12 mouse cellular contexts compared by ENCODE assay signal in genomic region chr16:77852066-77852781, GRCm38 (mm10).
DNase-seq lines count a peak whose midpoint lies in the region; ATAC-seq lines count a peak whose summit lies in the region.
"Had no signal": no experiment of that assay in that cellular context is flagged by ENCODE, and none has a peak within 500 bp of the region (broad histone marks: within the 10 kb centered on the region; RNA-seq: fewer than 3 reads in every experiment).

No protein-coding gene starts in this region.

- H3K4me2 ChIP-seq in hindbrain, embryonic 14.5 days (replicated peaks): 0 out of 2 replicates have a peak overlapping the region, but pooled peaks have one; percentile 13
- H3K4me2 ChIP-seq in neural tube, embryonic 14.5 days (ENCODE audit: low read depth, low read length): peak overlapping the region; percentile 22; the same call in 1 of the 2 replicates

- H3K9me3 ChIP-seq in hindbrain, embryonic 14.5 days (ENCODE audit: control insufficient read depth, low read length): no peaks in the 10 kb centered on the region
- H3K9me3 ChIP-seq in neural tube, embryonic 14.5 days (ENCODE audit: control insufficient read depth, low read length): no peaks in the 10 kb centered on the region
- H3K9me3 ChIP-seq: limb, embryonic 10.5 days had no signal

- H3K4me1 ChIP-seq in hindbrain, embryonic 14.5 days (replicated peaks; ENCODE audit: control insufficient read depth, insufficient read depth, low read length): peaks cover 3% of the 10 kb centered on the region
- no peaks in the 10 kb centered on the region for H3K4me1 ChIP-seq in neural tube, embryonic 14.5 days (ENCODE audit: control insufficient read depth, insufficient read depth, low read length)
- H3K4me1 ChIP-seq: limb, embryonic 10.5 days had no signal

- no peak overlapping the region for H3K9ac ChIP-seq in hindbrain, embryonic 14.5 days
- H3K9ac ChIP-seq in neural tube, embryonic 14.5 days (replicated peaks; ENCODE audit: low read depth, low read length): no peak overlapping the region; the same call in 1 of the 2 replicates

- no peaks in the 10 kb centered on the region for H3K27me3 ChIP-seq in hindbrain, embryonic 14.5 days (ENCODE audit: control insufficient read depth, insufficient read depth, low read length)
- H3K27me3 ChIP-seq in neural tube, embryonic 14.5 days (ENCODE audit: control insufficient read depth, insufficient read depth, low read length): no peaks in the 10 kb centered on the region

- 22% methylated on average over 6 of the region's 6 CpGs for WGBS in hindbrain, embryonic 14.5 days
- 18% methylated on average over 6 of the region's 6 CpGs for WGBS in neural tube, embryonic 14.5 days

- ATAC-seq in hindbrain, embryonic 14.5 days (ENCODE audit: low FRiP score): peak; percentile 91
- ATAC-seq in neural tube, embryonic 14.5 days (ENCODE audit: low read depth): peak; percentile 92
- no peak for ATAC-seq in activated CD4-positive, CD25-positive, alpha-beta regulatory T cell, adult 4 months

- DNase-seq in cerebellum, postnatal 10 days: peak; percentile 70 to 75
- no peak for DNase-seq in cerebellum, adult 8-10 months
- DNase-seq in retina, postnatal 1 day: peak; percentile 33
- no peak for DNase-seq in retina, embryonic 14.5 days (ENCODE audit: low spot score)
- peak; percentile 73 for DNase-seq in hindbrain, embryonic 14.5 days (ENCODE audit: low spot score)
- no peak for DNase-seq in thymus, postnatal 10 days (ENCODE audit: low spot score in 2 of 2)
- DNase-seq: cerebellum, adult 18-20 months; kidney, postnatal 14 days; thymus, postnatal 4 days had no signal

- peak overlapping the region; percentile 86 for H3K27ac ChIP-seq in hindbrain, embryonic 14.5 days
- H3K27ac ChIP-seq in neural tube, embryonic 14.5 days (ENCODE audit: low read depth, low read length): peak overlapping the region; percentile 83
- H3K27ac ChIP-seq: limb, embryonic 10.5 days had no signal

- H3K4me3 ChIP-seq in hindbrain, embryonic 14.5 days (replicated peaks; ENCODE audit: low read length): no peak overlapping the region
- no peak overlapping the region for H3K4me3 ChIP-seq in neural tube, embryonic 14.5 days (ENCODE audit: low read depth, low read length)
- H3K4me3 ChIP-seq: limb, embryonic 10.5 days had no signal

- H3K36me3 ChIP-seq in hindbrain, embryonic 14.5 days (replicated peaks; ENCODE audit: control insufficient read depth, insufficient read depth): no peaks in the 10 kb centered on the region
- no peaks in the 10 kb centered on the region for H3K36me3 ChIP-seq in neural tube, embryonic 14.5 days (ENCODE audit: control insufficient read depth, insufficient read depth, low read length)
- H3K36me3 ChIP-seq: limb, embryonic 10.5 days had no signal

Comparison
In these comparisons a context has a peak if more than half of its experiments do, and no peak if none do; other contexts are left out.
1. DNase-seq: peak in cerebellum, postnatal 10 days (2 of 2), retina, postnatal 1 day (single experiment) and hindbrain, embryonic 14.5 days (single experiment); none in cerebellum, adult 8-10 months (single experiment), retina, embryonic 14.5 days (single experiment) and thymus, postnatal 10 days (0 of 2).